Mouse (Mus musculus): ENCODE data around the gene 9630041A04Rik. TPM values are rescaled to one million over a fixed set of nuclear protein-coding genes. Genes with fewer than 3 reads are reported as not detected.

The 9630041A04Rik gene
- polyA plus RNA-seq, 1 experiment = not detected

DNA sequence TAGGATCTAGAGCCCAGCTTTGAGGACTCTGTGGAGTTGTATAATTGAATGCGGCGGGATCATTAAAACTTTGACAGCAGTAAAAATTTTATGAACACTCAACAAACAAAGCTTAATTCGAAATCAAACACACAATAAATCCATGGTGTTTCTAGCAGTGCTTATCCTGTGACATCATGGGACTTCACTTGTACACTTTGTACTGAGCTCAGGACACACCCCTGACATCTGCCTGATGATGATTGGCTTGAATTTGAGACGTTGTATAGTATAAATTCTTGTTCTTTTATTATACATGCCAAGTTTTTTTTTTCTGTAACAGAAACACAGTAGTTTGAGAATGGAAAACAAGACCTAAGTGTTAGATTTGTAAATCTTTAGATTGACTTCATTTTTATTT is 8.4 kb downstream of the 9630041A04Rik start:
- Histone ChIP-seq H3K4me3 (ENCODE audit: insufficient read depth, low read length) (no peak overlapping the region), H3K4me1 (ENCODE audit: control insufficient read depth, insufficient read depth, low read length) (no peaks in the 10 kb centered on the region), H3K27ac (ENCODE audit: insufficient read depth, low read length) (no peak overlapping the region)
- TF ChIP-seq CTCF (IDR thresholded peaks at IDR 0.05; ENCODE audit: borderline replicate concordance, insufficient read depth, low read length) (no peak), POLR2A (IDR thresholded peaks at IDR 0.05; ENCODE audit: low read depth, low read length) (no peak)

DNA sequence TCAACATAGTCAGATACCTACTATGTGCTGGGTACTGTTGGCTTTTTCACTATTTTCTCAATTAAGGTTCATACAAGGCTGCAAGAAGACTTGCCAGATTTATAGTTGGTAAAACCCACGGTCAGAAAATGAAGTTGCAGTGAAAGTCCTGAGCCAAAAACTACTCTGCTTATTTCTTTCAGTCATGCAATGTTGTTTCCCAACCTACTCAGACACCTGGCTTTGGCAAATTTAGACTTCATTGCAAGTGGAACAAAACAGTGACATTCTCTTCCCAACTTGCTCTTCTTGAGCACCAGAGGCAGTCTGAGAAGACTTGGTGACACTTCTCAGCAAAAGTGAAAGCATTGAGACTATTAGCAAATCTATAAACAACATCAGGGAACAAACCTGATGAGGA is 13.7 kb downstream of the 9630041A04Rik start:
- TF ChIP-seq POLR2A (IDR thresholded peaks at IDR 0.05; ENCODE audit: low read depth, low read length) (no peak), CTCF (IDR thresholded peaks at IDR 0.05; ENCODE audit: borderline replicate concordance, insufficient read depth, low read length) (no peak)
- Histone ChIP-seq H3K4me3 (ENCODE audit: insufficient read depth, low read length) (no peak overlapping the region), H3K4me1 (ENCODE audit: control insufficient read depth, insufficient read depth, low read length) (no peaks in the 10 kb centered on the region), H3K27ac (ENCODE audit: insufficient read depth, low read length) (no peak overlapping the region)

DNA sequence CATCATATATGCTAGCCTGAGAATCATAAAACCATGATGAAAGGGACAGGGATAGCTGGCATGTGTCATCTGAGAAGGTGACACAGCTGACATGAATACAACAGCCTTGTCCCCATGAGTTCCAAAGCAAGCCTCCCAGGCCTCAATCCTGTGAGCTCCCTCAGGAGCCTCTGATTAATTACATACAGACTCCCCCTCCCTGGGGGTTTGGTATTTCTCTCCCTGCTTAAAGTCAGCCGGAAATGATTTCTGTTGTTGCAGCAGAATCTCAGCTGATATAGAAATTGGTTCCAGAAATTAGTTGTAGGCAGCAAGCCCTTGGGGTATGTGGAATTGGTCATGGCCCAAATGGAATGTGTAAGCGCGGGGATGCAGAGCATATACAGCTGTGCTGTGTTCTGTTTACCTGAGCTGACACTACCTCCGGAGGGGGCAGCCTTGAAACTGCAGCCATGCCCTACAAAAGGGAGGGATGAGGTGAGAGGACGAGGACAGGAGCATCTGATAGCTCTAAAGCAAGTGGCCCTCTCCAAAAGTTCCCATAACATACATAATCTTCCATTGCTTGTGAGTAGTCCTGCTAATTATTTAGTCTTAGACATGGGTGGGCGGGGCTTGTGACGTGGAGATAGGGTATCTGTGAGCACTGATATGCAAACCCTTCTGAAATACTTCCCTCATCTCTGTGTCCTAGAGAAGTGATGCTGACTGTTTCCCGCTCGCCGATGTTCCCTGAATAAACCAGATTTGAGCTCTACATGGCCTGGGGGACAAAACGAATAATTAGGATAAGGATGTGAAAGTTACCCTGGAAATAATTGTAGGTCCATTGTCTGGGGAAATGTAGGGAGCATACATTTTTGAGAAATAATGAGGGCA is 15.7 kb downstream of the 9630041A04Rik start:
- no peak overlapping the region for H3K4me3 ChIP-seq (ENCODE audit: insufficient read depth, low read length)
- H3K4me1 ChIP-seq (ENCODE audit: control insufficient read depth, insufficient read depth, low read length) = no peaks in the 10 kb centered on the region
- no peak overlapping the region for H3K27ac ChIP-seq (ENCODE audit: insufficient read depth, low read length)
- TF ChIP-seq CTCF (IDR thresholded peaks at IDR 0.05; ENCODE audit: borderline replicate concordance, insufficient read depth, low read length) (no peak), POLR2A (IDR thresholded peaks at IDR 0.05; ENCODE audit: low read depth, low read length) (no peak)

DNA sequence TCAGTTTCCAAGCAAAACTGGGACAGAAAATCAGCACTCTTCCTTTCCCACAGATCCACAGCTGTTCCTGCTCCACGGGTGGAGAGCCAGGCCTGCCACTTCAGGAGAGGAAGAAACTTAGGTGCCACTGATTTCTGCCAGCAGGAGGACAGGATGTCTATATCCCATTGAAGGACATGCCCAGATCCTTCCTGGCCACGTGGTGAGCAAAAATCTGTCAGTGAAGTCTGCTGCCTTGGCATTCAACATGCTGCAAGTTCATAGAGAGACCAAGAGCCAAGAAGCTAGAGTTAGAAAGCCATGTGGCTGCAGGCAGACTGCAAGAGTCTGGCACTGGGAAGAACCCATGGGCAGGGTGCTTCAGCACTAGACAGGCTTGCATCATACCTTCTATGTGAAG is 21.7 kb downstream of the 9630041A04Rik start:
- Histone ChIP-seq H3K27ac (ENCODE audit: insufficient read depth, low read length) (no peak overlapping the region), H3K4me1 (ENCODE audit: control insufficient read depth, insufficient read depth, low read length) (no peaks in the 10 kb centered on the region), H3K4me3 (ENCODE audit: insufficient read depth, low read length) (no peak overlapping the region)
- TF ChIP-seq CTCF (IDR thresholded peaks at IDR 0.05; ENCODE audit: borderline replicate concordance, insufficient read depth, low read length) = no peak
- no peak for TF ChIP-seq POLR2A (IDR thresholded peaks at IDR 0.05; ENCODE audit: low read depth, low read length)

DNA sequence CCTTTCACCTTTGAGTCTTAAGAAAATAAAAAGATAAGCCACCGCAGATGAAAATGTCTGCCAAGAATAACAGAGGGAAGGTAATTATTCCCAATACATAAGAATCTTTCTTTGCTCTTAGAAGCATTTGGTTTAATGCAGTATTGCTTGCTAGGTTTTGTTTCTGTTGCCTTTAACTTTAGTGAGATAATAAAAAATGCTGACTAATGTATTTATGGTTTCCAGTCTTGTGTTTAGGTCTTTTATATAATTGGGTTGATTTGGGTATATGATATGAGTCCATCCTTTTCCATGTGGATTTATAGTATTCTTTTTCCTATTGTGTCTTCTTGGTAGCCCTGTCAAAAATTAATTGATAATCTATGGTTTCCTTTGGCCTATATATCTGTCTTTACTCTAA is 36.2 kb downstream of the 9630041A04Rik start:
- TF ChIP-seq POLR2A (IDR thresholded peaks at IDR 0.05; ENCODE audit: low read depth, low read length) = no peak
- no peak for TF ChIP-seq CTCF (IDR thresholded peaks at IDR 0.05; ENCODE audit: borderline replicate concordance, insufficient read depth, low read length)
- no peak overlapping the region for H3K27ac ChIP-seq (ENCODE audit: insufficient read depth, low read length)
- H3K4me1 ChIP-seq (ENCODE audit: control insufficient read depth, insufficient read depth, low read length) = no peaks in the 10 kb centered on the region
- H3K4me3 ChIP-seq (ENCODE audit: insufficient read depth, low read length) = no peak overlapping the region

DNA sequence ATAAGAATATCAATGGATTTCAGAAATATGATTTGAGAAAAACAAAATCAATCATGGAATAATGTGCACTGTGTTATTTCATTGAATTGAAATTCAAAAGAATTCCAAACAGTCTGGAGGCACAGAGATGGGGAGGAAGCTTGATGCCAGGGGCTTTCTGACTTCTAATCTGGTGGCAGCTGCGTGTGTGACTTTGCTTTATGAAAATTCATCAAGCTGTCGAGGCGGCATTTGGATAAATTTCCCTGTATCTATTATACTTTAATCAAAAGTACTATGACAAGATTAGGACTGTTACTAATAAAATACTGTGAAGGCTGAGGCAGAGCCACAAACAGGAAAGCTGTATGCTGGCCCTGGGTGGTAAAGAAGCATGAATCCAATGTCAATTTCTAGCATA is 41.8 kb downstream of the 9630041A04Rik start:
- H3K4me3 ChIP-seq (ENCODE audit: insufficient read depth, low read length) = no peak overlapping the region
- no peak overlapping the region for H3K27ac ChIP-seq (ENCODE audit: insufficient read depth, low read length)
- TF ChIP-seq POLR2A (IDR thresholded peaks at IDR 0.05; ENCODE audit: low read depth, low read length) = no peak
- no peak for TF ChIP-seq CTCF (IDR thresholded peaks at IDR 0.05; ENCODE audit: borderline replicate concordance, insufficient read depth, low read length)
- no peaks in the 10 kb centered on the region for H3K4me1 ChIP-seq (ENCODE audit: control insufficient read depth, insufficient read depth, low read length)

DNA sequence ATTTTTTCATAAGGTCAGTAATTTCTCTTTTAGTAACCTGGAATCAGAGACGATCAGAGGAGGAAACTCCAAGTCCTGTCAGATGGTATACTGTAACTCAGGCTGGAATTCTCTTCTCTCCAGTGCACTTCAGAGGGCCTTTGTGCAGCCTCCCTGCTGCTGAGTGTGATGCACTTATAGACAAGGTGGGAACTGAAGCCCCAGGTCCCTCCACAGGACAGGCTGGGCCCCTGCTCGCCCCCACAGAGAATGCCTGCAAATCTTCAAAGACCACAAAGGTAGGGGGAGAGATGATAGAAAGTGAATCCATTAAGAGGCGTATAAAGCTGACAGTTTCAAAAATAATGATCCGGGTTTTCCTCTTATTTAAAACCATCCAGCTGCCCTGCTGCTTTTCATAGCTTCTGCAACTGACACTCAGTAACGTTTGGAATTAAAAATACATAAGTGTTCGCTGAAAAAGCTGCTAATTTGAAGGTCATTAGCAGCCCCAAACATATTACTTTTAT is 46.2 kb downstream of the 9630041A04Rik start:
- Histone ChIP-seq H3K4me3 (ENCODE audit: insufficient read depth, low read length) (no peak overlapping the region), H3K4me1 (ENCODE audit: control insufficient read depth, insufficient read depth, low read length) (no peaks in the 10 kb centered on the region), H3K27ac (ENCODE audit: insufficient read depth, low read length) (no peak overlapping the region)
- no peak for TF ChIP-seq CTCF (IDR thresholded peaks at IDR 0.05; ENCODE audit: borderline replicate concordance, insufficient read depth, low read length)

DNA sequence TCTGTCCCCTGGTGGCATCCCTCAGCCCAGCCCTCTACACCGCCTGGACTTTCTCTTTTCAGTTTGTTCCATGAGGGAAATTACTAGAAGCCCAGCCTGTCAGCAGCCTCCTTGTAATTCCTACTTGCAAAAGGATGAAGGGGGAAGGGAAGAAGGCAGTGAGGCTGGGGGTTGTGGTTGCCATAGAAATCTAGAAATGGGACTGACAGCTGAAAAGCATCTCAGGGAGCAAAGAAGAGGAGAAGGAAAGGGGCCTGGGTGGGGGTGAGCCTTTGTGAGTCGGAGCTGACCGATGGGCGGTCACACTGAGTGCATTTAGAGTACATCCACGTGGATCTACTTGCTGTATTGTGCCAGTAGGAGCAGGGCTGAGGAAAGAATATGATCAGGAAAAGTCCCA is 47.2 kb downstream of the 9630041A04Rik start:
- no peak for TF ChIP-seq CTCF (IDR thresholded peaks at IDR 0.05; ENCODE audit: borderline replicate concordance, insufficient read depth, low read length)
- TF ChIP-seq POLR2A (IDR thresholded peaks at IDR 0.05; ENCODE audit: low read depth, low read length) = no peak
- no peak overlapping the region for H3K27ac ChIP-seq (ENCODE audit: insufficient read depth, low read length)
- H3K4me3 ChIP-seq (ENCODE audit: insufficient read depth, low read length) = no peak overlapping the region
- H3K4me1 ChIP-seq (ENCODE audit: control insufficient read depth, insufficient read depth, low read length) = no peaks in the 10 kb centered on the region

DNA sequence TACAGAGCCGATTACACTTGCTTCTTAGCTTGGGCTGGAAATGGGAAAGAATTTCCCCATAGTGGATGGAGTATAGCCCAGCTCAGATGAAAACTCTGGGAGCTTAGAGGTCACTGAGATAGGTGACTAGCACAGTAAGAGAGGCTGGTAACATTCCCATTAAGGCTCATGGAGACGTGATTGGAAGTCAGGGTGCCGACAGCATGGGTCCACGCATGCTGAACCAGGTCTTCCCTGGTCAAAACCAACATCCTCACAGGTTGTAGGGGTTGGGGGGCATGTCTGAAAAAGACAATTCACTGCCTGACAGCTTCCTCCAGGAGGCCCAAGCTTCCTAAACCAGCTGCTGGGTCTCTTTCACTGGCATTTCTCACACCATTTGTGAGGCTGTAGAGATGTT is 47.9 kb downstream of the 9630041A04Rik start:
- Histone ChIP-seq H3K27ac (ENCODE audit: insufficient read depth, low read length) (no peak overlapping the region), H3K4me3 (ENCODE audit: insufficient read depth, low read length) (no peak overlapping the region), H3K4me1 (ENCODE audit: control insufficient read depth, insufficient read depth, low read length) (no peaks in the 10 kb centered on the region)
- TF ChIP-seq POLR2A (IDR thresholded peaks at IDR 0.05; ENCODE audit: low read depth, low read length) (no peak), CTCF (IDR thresholded peaks at IDR 0.05; ENCODE audit: borderline replicate concordance, insufficient read depth, low read length) (no peak)

DNA sequence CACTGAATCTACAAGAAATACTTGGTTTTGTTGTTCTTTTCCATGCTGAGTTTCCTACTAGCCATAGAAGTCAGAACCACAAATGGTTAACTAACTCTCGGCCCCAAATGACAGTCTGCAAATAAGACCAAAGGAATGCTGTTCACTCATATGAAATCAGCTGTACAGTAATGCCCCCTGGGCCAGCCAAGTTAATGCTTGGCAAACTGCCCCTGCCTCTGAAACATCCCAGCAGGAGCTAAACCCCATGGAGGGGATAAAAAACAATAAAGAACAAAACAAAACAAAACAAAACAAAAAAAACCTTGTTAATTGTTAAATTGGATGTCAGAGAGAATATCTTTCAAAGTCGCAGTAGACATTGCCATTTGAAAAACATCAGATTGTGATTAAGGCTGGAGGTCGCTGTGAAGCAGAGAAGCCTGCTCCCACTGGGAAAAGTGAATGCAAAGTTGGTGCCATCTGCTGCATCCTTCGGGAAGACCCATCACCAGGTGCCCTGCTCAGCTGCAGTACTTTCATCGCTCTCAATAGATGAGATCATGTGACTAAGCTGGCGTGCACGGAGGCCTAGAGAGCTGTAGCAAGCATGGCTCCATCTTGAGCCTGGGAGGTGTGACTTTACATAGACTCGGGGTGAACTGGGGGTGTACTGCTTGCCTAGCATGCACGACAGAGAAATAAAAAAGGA is 49.7 kb downstream of the 9630041A04Rik start:
- TF ChIP-seq CTCF (IDR thresholded peaks at IDR 0.05; ENCODE audit: borderline replicate concordance, insufficient read depth, low read length) = no peak
- no peak for TF ChIP-seq POLR2A (IDR thresholded peaks at IDR 0.05; ENCODE audit: low read depth, low read length)
- H3K27ac ChIP-seq (ENCODE audit: insufficient read depth, low read length) = no peak overlapping the region
- no peaks in the 10 kb centered on the region for H3K4me1 ChIP-seq (ENCODE audit: control insufficient read depth, insufficient read depth, low read length)
- H3K4me3 ChIP-seq (ENCODE audit: insufficient read depth, low read length) = no peak overlapping the region
